Mouse (Mus musculus): ENCODE results near the gene Babam1. TPM values are rescaled to one million over a fixed set of nuclear protein-coding genes. Genes with fewer than 3 reads are reported as not detected.
A peak's percentile ranks its signal among the peaks of the same experiment; 100 is the strongest.

Babam1 gene
- polyA plus RNA-seq, 1 experiment, result 70.5 TPM

GRCm38 (mm10) chr8:71369040-71369718, 27.5 kb upstream of the Babam1 start:
- TF ChIP-seq CTCF (IDR thresholded peaks at IDR 0.05; ENCODE audit: control insufficient read depth, insufficient read depth, low read length), result no peak
- TF ChIP-seq POLR2A (IDR thresholded peaks at IDR 0.05; ENCODE audit: borderline replicate concordance, control insufficient read depth, low read depth, low read length), result no peak
- no peak overlapping the region for H3K27ac ChIP-seq (ENCODE audit: control insufficient read depth, insufficient read depth, low read depth, low read length, poor library complexity)
- peaks cover 2% of the 10 kb centered on the region; the same call in 1 of the 2 replicates for H3K4me1 ChIP-seq (ENCODE audit: control insufficient read depth, insufficient read depth, low read length)
- 89% methylated on average over 10 of the region's 10 CpGs for WGBS
- H3K4me3 ChIP-seq (replicated peaks; ENCODE audit: control insufficient read depth, low read depth, low read length), result no peak overlapping the region

- TF ChIP-seq CTCF (IDR thresholded peaks at IDR 0.05; ENCODE audit: control insufficient read depth, insufficient read depth, low read length) (no peak), POLR2A (IDR thresholded peaks at IDR 0.05; ENCODE audit: borderline replicate concordance, control insufficient read depth, low read depth, low read length) (no peak)
- Histone ChIP-seq H3K27ac (ENCODE audit: control insufficient read depth, insufficient read depth, low read depth, low read length, poor library complexity) (peak overlapping the region; percentile 95), H3K4me1 (ENCODE audit: control insufficient read depth, insufficient read depth, low read length) (peaks cover 2% of the 10 kb centered on the region; the same call in 1 of the 2 replicates), H3K4me3 (replicated peaks; ENCODE audit: control insufficient read depth, low read depth, low read length) (peak overlapping the region; percentile 14)
- 15% methylated on average over 5 of the region's 5 CpGs for WGBS
Measured at GRCm38 (mm10) chr8:71370711-71371235, 25.9 kb upstream of the Babam1 start.

GRCm38 (mm10) chr8:71371236-71371848, 25.3 kb upstream of the Babam1 start, which contains the start of gene Ocel1:
Gene Ocel1 (plus strand): TSS chr8:71371298.
- WGBS, result under 1% methylated on average over 68 of the region's 68 CpGs
- Histone ChIP-seq H3K4me1 (ENCODE audit: control insufficient read depth, insufficient read depth, low read length) (peaks cover 3% of the 10 kb centered on the region; the same call in 1 of the 2 replicates), H3K4me3 (replicated peaks; ENCODE audit: control insufficient read depth, low read depth, low read length) (peak within 1 kb of the TSS; percentile 76), H3K27ac (ENCODE audit: control insufficient read depth, insufficient read depth, low read depth, low read length, poor library complexity) (peak within 1 kb of the TSS; percentile 95)
- peak; percentile 90; the same call in 1 of the 2 replicates for TF ChIP-seq POLR2A (IDR thresholded peaks at IDR 0.05; ENCODE audit: borderline replicate concordance, control insufficient read depth, low read depth, low read length)
- TF ChIP-seq CTCF (IDR thresholded peaks at IDR 0.05; ENCODE audit: control insufficient read depth, insufficient read depth, low read length), result peak; percentile 84

- peaks cover 3% of the 10 kb centered on the region; the same call in 1 of the 2 replicates for H3K4me1 ChIP-seq (ENCODE audit: control insufficient read depth, insufficient read depth, low read length)
- TF ChIP-seq POLR2A (IDR thresholded peaks at IDR 0.05; ENCODE audit: borderline replicate concordance, control insufficient read depth, low read depth, low read length) (no peak), CTCF (IDR thresholded peaks at IDR 0.05; ENCODE audit: control insufficient read depth, insufficient read depth, low read length) (no peak)
Measured at GRCm38 (mm10) chr8:71372427-71372826, 24.2 kb upstream of the Babam1 start.

GRCm38 (mm10) chr8:71373000-71373399, 23.7 kb upstream of the Babam1 start:
- Histone ChIP-seq H3K4me3 (replicated peaks; ENCODE audit: control insufficient read depth, low read depth, low read length) (no peak overlapping the region), H3K27ac (ENCODE audit: control insufficient read depth, insufficient read depth, low read depth, low read length, poor library complexity) (no peak overlapping the region), H3K4me1 (ENCODE audit: control insufficient read depth, insufficient read depth, low read length) (peaks cover 1% of the 10 kb centered on the region; the same call in 1 of the 2 replicates)
- 82% methylated on average over 3 of the region's 3 CpGs for WGBS
- TF ChIP-seq CTCF (IDR thresholded peaks at IDR 0.05; ENCODE audit: control insufficient read depth, insufficient read depth, low read length) (no peak), POLR2A (IDR thresholded peaks at IDR 0.05; ENCODE audit: borderline replicate concordance, control insufficient read depth, low read depth, low read length) (no peak)

More at GRCm38 (mm10) chr8:71372427-71372826, 24.2 kb upstream of the Babam1 start:
- 88% methylated on average over 12 of the region's 12 CpGs for WGBS
- Histone ChIP-seq H3K4me3 (replicated peaks; ENCODE audit: control insufficient read depth, low read depth, low read length) (no peak overlapping the region), H3K27ac (ENCODE audit: control insufficient read depth, insufficient read depth, low read depth, low read length, poor library complexity) (no peak overlapping the region)

- Histone ChIP-seq H3K4me3 (replicated peaks; ENCODE audit: control insufficient read depth, low read depth, low read length) (no peak overlapping the region), H3K4me1 (ENCODE audit: control insufficient read depth, insufficient read depth, low read length) (peaks cover 1% of the 10 kb centered on the region), H3K27ac (ENCODE audit: control insufficient read depth, insufficient read depth, low read depth, low read length, poor library complexity) (no peak overlapping the region)
- TF ChIP-seq CTCF (IDR thresholded peaks at IDR 0.05; ENCODE audit: control insufficient read depth, insufficient read depth, low read length) (no peak), POLR2A (IDR thresholded peaks at IDR 0.05; ENCODE audit: borderline replicate concordance, control insufficient read depth, low read depth, low read length) (no peak)
- 79% methylated on average over 17 of the region's 17 CpGs for WGBS
Measured at GRCm38 (mm10) chr8:71374616-71375206, 21.9 kb upstream of the Babam1 start.

- Histone ChIP-seq H3K4me1 (ENCODE audit: control insufficient read depth, insufficient read depth, low read length) (peaks cover 1% of the 10 kb centered on the region), H3K4me3 (replicated peaks; ENCODE audit: control insufficient read depth, low read depth, low read length) (no peak overlapping the region), H3K27ac (ENCODE audit: control insufficient read depth, insufficient read depth, low read depth, low read length, poor library complexity) (no peak overlapping the region; the same call in 1 of the 2 replicates)
- TF ChIP-seq CTCF (IDR thresholded peaks at IDR 0.05; ENCODE audit: control insufficient read depth, insufficient read depth, low read length), result peak; percentile 7; the same call in 1 of the 2 replicates
- no peak for TF ChIP-seq POLR2A (IDR thresholded peaks at IDR 0.05; ENCODE audit: borderline replicate concordance, control insufficient read depth, low read depth, low read length)
- WGBS, result 34% methylated on average over 74 of the region's 74 CpGs
Measured at GRCm38 (mm10) chr8:71375581-71376422, 20.9 kb upstream of the Babam1 start.
